Mouse (Mus musculus) lung, postnatal 14 days (tissue): ENCODE data around the gene Gpr143.
"Not testable (repeated sequence)": the region's sequence is repeated elsewhere in the genome, so short reads cannot be mapped to it uniquely, and the experiment has no call there.

Experiments used
- DNase-seq: peaks from one replicate; pipeline ENCODE4 v3.0.0; 2021

The Gpr143 gene

DNA sequence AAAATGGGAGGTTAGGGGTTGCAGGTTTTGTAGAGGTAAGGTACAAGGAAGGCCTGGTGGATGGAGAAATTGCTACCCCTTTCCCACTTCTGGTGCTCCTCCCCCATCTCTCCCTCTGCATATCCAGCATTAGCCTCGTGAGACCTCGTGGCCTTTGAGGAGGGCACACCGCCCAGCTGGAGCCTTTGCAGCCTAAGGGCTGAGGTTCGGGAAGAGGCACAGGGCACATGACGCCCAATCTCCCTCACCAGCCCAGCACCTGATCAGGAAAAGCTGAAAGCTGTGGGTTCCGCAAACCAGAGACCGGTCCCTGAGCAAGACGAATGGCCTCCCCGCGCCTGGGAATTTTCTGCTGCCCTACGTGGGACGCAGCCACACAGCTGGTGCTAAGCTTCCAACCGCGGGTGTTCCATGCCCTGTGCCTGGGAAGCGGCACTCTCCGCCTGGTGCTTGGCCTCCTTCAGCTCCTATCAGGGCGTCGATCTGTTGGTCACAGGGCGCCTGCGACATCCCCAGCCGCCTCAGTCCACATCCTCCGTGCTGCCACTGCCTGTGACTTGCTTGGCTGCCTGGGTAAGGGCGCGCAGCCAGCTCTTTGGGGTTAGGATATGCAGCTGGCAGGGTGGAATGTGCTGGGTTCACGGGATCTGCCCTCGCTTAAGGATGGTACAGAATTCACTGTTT, at the start of gene Gpr143:
Gene Gpr143, plus strand, starts transcription at position 202 of the 684 bp plus-strand sequence.
- DNase-seq = peak; percentile 32

DNA sequence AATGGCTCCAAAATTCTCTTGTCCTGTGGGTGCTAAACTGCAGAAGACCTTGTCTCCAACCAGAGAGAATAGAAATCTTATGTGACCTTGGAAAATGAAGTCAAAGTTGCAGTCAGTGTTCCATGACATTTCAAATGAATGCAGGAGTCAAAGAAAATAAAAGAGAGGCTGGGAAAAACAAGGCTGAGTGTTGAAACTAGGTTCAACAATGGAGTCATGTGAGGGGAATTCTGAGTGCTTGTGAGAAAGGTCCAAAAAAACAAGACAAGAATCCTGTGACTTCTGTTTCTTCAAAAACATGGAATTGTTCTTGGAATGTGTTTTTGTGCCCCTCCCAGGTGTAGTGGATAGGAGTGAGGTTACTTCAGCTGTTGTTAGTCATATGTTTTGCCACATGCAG, 46.4 kb upstream of the Gpr143 start:
- no peak for DNase-seq

DNA sequence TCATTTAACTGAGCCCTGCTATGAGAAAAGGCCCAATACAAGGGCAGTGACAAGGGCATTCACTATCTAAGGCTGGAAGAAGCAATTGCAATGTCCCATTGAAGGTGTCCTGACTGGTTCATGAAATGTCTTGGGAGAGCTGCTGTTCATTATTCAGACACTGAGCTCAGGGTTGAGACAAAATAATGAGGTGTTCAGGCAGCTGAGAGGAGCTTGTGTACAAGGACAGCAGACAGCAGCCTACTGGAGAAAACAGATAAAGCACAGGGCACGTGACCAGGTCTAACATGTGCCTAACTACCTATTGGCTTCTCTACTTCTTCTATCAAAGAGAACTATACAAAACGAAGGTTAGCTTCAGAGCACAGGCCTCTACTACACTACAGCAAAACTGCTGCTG, 43.5 kb upstream of the Gpr143 start:
- DNase-seq = no peak

DNA sequence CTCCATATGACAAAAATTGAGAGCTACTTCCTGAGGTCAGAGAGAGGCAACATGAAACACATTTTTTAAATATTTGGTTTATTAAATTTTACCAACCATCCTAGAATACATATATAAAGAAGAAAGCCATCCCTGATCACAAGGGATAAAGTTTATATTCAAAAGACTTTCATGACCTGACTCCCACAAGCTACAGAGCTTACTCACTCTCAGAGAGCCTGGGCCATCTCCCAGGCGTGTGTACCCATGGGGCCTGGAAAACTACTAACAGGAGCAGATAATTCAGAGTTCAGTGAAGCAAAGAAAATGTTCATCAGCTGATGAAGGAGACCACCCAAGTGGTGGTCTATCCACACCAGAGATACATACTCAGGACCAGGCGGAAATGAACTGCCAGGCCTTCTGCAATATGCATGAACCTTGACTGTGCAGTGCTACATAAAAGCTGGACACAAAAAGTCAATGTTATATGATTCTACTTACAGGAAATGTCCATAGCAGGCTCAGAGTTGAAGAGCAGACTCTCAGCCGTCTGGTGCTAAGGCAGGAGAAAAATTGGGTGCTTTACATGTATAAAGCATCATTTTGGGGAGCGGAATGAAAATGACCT, 42.9 kb upstream of the Gpr143 start:
- DNase-seq = no peak

DNA sequence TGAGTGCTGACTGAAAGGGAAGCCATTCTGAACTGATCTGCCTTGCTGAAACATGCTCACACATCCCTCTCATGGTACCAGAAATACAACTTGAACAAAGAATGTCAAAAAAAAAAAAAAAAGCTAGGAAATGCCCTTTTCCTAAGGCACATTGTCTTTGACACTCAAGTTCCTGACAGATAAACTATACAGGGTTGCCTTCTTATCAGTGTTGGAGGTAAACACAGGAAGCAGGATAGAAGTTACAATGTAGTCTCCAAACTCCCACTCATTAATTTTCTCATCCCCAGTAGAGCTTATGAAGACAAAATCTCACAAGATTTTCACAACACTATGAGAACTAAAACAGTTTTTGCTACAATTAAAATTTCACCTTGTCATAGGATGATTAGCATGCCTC, 38.1 kb upstream of the Gpr143 start:
- no peak for DNase-seq

DNA sequence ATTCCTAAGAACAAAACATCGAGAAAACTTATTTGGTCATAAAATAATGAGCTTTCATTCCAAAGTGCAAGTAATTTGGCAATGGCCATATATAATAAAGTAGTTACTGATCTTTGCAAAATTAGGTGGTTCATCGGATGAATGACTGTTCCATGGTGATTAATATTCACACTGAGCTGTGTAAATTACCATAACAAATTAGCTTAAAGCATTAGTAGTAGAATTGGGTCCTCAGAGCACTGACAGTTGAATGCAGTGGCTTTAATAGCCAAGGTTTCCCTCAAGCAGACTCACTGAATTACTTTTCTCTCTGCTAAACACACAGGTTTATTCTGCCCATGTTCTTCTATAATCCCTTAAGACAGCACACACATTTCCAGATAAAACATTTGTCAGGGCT, 35.8 kb upstream of the Gpr143 start:
- no peak for DNase-seq

DNA sequence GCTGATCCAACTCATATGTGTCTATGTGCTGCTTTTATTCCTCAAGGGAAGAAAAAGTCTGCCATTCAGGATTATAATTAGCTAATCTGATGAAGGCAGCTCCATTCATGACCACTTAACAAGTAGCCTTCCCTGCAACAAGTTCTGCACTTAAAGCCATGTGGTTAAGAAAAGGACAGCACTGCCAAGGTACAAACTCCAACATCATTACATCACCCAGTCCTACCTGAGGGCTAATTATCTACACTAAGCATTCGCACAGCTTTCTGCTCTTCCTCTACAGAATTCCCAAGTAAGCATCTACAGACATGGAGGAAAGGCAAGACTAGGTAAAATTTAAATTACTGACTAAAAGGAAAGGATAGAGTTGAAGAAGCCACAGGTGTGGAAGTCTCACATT, 25.9 kb upstream of the Gpr143 start:
- DNase-seq = no peak

DNA sequence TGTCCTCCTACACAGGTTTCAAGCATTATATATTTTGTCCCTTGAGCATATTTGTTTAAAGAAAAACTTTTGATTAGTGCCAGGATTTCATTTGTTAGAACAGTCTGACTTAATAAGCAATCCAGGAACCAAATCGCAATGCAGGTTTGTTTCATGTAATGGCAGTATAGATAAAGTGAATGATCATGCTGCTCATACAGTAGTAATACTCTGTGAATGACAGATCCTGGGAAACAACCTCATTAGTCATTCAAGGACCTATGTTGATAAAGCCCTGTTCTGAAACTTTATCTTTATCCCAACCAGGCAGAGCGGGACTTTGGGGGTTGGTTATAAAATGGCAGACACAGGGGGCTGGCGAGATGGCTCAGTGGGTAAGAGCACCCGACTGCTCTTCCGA, 25.4 kb upstream of the Gpr143 start:
- no peak for DNase-seq

DNA sequence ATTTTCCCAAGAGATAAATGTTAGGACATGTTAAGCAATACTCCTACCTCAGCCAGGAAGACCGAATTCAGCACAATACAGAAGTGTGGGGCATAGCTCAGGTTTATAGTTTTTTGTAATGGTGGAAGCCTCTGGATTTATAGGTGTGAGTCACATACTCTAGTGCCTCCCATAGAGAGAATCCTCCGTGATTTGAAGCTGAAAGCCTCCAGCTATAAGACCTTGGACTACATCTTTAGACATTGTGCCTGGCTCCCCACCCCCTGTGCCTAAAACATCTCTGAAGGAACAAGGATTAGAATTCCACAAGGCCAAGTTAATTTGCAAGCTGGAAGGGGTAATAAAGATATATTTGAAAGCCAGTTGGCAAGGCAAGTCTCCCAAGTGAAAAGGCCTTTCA, 19.3 kb upstream of the Gpr143 start:
- no peak for DNase-seq

DNA sequence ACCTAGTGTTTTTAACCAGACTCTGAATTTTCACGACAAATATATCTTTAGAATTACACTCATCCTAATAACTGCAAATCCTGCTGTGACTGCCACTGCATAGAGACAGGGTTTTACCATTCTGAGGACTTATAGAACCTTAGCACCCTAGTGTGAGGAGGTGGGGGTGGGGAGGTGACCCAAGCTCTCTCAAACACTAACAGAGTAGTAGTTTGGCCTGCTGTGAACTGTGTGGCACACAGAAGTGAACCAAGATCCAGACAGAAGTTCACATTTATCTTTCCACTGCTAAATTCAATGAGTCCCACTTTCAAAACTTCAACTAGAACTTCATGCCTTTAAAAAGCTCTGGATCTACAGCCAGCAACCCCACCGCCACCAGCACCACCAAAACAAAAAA, 18.9 kb upstream of the Gpr143 start:
- no peak for DNase-seq

DNA sequence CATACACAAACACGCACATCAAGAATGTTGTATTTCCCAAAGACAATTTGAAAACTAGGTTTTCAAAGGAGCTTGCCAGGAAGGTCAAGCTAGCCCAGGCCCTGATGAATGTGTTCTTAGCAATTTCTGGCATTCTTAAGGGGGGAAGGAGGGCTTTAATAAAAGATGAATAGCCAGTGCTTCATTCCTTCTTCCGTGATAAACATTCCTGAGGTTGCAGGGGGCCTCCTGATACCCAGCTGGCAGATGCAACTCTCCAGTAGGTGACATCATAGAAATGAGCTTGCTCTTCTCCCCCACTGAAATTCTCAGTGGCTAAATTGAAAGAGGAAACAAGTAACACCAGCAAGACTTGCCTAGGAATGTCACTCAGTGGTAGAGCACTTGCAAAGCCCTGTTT, 17.6 kb upstream of the Gpr143 start:
- DNase-seq = no peak

DNA sequence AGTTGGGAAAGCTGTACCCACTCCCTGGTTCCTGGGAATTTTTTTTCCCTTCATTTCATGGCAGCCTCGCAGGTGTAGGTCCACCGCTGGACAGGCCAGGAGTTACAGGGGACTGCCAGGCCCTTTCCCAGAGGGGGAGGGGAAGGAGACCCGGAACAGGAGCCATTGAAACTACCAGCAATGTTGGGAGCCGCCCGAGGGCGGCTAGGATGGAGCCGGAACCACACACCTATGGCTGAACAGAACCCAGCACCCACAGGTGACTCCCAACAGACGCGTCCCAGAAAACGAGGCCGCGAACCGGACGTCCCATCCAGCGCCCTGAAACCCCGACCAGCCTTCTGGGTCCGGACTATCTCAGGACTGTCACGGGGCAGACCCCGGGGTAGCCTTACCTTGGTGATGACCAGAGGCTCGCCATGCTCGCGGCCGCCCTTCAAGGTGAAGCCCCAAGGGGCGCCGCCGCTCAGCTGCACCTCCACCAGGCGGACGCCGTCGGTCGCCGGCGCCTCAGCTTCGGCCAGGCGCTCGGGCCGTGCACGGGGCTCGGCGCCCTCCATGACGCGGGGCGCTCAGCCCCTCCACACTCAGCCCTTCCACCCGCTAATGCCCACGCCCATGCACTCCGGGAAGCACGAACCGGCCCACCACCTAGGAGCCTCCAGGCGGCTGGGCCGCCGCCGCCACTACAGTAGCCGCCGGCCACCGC, 12.7 kb upstream of the Gpr143 start, which contains the start of gene Shroom2:
Gene Shroom2, minus strand, starts transcription at position 575 of the 709 bp plus-strand sequence.
- peak; percentile 17 for DNase-seq

DNA sequence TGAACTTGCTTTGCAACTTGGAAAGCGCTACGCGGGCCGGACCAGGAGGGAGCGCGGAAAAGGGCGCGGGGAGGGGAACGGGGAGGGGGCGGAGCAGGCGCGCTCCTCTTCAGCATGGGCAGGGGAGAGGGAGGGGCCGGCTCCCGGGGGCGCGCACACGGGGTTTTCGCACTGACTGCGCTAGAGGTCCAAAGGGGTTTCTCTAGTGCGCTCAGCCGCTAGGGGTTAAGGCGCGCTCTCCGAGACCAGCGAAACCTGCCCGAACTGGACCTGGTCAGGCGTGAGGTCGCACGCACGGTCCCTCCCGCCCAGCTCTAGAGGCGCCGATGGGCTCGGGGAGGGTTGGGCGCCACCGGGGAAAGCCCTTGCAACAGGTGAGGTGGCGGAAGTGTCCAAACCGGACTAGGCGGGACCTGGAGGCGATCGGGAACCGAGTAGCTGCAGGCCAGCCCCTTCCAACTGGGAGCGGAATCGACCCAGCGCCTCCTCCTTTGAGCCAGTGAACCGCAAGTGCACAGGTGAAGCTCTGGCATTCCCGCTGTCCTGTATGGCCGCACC, 12.0 kb upstream of the Gpr143 start:
- peak; percentile 70 for DNase-seq

DNA sequence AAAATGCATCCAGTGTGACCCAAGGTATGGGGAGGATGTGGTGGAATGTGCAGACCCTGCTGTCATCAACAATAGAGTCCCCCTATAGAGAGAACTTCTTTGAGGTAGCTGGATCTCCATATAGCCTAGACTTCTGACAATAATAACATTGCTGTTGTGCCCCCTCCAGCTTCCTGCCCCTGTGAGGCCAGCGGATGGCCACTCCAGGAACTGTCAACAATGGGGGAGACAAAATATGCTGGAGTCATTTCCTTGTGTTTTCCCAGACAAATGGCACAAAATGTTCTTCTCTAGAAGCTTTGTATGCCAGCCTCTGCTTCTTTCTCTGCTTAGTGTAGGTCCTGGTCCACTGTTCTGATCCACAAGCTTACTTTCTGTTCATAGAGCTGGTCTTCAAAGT, 6.4 kb downstream of the Gpr143 start:
- no peak for DNase-seq

DNA sequence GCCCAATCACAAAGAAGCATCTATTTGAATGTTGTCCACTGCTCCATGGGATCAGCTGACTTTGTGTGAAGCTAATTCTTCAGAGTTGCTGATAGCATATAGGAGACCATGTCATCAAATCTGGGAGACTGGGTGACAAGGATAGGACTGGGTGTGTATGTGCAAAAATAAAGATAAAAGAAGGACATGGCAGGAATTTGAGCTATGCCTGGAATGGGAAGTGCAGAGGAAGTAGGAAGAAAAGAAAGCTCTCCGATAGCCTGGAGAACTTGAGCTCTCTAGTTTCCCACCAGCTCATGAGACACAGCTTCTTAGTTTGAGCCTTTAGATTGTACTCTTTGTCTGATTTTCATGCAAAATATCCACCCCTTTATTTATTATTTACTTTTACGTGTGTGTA, 6.9 kb downstream of the Gpr143 start:
- no peak for DNase-seq

DNA sequence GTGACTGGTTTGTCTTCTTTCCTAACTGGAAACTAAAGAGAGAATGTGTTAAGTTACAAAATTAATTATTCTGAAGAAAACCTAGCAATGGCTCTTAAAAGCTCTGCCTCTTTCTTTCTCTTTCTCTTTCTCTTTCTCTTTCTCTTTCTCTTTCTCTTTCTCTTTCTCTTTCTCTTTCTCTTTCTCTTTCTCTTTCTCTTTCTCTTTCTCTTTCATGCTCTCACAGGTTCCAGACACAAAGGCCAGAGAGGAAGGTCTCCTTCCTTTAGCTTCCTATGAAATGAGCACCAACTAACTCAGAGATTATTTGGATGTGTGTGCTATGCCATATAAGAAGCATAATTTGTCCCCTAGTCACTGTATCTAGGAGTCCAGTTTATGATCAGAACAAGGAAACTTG, 23.6 kb downstream of the Gpr143 start:
- no peak for DNase-seq

DNA sequence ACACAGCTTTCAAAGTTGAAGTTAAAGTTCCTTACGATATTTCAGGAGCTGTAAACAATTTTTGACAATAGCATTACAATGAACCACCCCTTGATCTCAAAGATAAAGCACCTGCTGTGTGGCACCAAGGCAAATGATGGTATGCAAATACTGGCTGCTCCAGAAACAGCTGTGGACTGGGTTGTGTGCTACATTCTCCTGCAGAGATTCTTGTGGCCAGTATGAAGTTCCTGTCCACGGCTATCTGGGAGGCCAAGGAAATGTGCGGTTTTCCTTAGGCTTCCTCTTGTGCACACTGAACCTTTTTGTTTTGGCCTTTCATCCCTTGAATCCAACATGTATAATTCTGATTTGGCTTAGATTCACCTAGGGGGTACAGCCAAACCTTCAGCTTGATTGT, 31.6 kb downstream of the Gpr143 start:
- DNase-seq = no peak

DNA sequence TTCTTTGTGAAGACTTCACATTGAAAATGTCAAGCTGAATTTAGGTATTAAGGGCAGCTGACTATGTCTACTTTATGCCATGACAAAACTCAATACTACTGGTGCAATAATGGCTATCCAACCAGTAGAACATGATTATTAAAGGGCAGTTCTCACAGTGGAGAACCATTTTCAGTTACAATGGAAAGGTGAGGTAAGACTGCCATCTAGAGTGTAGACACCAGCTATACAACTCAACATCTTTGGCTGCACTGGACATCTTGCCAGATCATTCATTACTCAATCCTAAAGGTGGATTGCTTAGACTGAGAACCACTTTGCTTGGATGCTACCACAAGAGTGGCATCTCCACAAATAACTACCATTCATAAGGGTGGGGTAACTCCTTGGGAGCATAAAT, 37.3 kb downstream of the Gpr143 start:
- no peak for DNase-seq

DNA sequence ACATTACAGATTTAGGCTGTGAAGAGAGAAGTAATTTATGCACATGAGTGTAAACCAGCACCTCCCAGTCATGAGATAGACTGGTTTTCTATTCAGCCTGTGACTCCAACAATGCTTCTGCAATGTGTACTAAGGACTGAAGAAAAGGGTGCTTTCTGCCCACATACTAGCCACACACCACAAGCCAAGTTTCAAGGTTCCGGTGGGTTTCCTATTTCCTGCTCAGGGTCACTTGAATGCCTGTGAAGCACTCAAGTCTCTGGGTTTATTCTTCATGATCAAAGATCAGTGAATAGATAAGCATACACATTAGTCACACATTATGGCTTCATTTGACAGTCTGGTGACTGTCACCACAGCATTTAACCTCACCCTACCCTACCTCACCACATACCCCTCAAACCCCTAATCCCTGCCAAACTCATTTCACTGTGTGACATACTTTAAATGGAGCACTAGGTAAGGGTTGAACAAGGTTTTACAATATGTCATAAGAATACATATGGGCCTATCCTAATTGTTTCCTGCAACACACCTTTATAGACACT, 49.4 kb downstream of the Gpr143 start:
- not testable (repeated sequence) for DNase-seq

DNA sequence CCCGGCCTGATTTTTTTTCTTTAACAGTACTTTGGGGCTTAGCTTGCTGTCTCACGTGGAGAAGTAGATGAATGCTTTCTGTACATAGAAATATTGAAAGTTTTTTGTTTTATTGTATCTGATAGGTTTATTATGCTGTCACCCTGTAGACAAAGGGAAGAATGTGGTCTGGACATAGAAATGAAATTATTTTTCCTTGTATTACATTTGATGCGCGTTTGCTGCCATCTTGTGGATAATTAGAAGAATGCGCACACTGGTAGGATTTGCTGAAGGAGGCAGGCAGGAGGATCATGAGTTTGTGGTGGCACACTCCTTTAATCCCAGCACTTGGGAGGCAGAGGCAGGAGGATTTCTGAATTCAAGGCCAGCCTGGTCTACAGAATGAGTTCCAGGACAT, 53.2 kb downstream of the Gpr143 start:
- peak; percentile 2 for DNase-seq

DNA sequence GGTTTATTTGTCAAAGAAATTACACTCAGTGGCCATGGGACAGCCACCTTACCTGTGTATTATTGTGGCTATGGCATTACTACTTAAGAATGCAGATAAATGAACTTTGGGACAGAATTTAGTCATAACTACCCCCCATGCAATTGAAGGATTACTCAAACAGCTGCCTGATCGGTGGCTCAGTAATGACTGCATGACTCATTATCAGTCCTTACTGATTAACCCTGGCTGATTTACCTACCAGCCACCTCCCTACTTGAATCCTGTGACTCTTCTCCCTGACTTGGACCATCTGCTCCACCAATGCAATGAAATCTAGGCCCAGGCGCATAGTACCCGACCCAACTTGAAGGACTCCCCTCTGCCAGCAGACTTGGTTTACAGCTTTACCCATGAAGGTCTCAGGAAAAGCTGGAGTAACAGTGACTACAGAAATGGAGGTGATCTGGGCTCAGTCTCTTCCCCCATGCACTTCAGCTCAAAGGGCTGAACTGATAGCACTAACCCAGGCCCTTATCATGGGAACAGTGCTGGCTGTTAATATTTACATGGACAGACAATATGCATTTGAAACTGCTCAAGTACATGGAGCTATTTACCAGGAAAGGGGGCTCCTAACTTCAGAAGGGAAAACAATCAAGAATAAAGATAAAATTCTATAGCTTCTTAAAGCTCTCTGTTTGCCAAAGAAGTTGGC, 73.5 kb downstream of the Gpr143 start:
- DNase-seq = no peak
